Mouse (Mus musculus) right cerebral cortex, postnatal 14 days (tissue): Measurements from ENCODE around the gene Patj.

Experiments
- DNase-seq: peaks from one replicate; pipeline ENCODE4 v3.0.0; 2022

Gene Patj

DNA sequence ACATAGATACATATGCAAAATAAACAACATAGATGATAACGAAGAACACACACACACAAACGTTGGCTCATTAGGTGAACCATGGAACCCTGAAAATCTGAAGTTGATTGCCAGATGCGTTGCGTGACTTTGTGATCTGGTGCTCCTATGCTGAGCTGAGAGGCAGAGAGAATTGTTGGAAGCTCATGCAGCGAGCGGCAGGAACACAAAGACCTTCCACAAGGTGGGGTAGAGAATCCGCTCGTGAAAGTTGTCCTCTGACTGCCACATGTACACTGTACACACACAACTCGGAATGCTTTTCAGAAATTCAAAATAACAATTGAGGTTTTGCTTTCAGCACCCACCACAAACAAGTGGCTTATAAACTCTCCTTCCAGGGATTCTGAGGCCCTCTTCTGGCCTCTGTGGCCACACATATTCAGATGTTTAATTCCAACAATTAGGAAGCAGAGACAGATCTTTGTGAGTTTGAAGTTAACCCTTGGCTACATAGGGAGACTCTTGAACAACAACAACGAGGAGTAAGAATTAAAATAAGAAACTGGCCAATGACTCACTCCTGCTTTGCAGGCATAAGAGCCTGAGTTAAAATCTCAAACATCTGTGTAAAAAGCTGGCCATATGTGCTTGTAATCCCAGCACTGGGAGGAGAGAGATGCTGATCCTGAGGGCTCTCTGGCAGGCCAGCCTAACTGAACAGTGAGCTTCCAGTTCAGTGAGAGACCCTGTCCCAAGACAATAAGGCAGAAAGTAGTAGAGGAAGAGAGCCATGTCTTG is 116.6 kb downstream of the Patj start:
- DNase-seq = no peak

GRCm38 (mm10) chr4:98520492-98520891 is 124.9 kb downstream of the Patj start:
- DNase-seq = no peak

DNA sequence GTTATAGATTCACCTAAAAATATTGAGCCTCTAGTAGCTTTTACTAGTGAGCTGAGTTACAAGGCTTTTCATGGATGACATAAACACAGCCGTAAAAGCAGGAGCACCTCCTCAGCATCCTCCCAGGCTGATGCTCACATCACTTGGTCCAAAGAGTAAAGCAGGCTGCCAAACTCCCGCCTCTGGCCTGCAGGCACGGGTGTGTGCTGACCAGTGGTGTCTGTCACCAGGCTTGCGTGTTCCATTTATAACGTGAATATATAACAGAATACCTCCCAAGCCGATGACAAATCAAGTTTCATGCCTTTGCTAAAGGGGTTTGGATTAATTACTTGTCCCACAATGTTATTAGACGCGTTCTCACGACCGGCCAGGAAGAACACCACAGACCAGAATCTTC is 128.9 kb downstream of the Patj start:
- DNase-seq = no peak

GRCm38 (mm10) chr4:98535446-98535845 is 139.9 kb downstream of the Patj start:
- DNase-seq = no peak

DNA sequence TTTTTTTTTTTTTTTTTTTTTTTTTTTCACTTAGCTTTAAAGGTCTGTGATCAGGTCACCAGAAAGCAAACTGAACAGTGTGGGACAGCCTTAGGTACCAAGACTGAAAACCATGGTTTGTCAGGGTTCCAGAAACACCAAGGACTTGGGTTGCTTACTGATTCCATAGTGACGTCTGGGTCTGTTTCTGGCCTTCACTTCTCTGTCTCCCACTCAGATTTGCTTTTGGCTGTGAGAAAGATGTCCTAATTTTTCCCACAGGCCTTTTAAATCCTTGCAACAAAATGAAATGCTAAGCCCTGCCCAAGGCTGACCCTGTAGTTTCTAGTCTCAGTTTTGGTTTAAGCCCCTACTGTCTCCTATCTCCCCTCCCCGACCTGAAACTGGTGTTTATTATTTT is 146.0 kb downstream of the Patj start:
- no peak for DNase-seq

DNA sequence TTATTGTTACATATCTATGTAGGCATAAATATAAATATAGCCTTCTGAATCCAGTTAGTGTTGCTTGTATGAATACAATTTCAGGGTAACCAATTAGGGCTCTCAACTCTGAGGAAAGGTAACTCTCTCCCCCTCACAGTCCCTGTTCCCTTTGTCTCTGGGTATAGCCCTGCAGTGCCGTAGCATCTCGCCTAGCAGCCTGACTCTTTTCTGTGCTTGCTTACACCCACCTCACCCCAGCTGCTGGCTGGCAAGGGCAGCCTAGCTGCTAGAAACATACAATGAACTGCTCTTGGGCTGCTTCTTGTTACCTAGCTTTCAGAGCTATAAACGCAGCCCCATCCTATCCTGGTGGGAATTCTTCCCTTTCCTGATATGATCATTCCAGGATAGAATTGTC is 147.4 kb downstream of the Patj start:
- no peak for DNase-seq

- DNase-seq = no peak
Measured at GRCm38 (mm10) chr4:98545376-98545775, 149.8 kb downstream of the Patj start.

DNA sequence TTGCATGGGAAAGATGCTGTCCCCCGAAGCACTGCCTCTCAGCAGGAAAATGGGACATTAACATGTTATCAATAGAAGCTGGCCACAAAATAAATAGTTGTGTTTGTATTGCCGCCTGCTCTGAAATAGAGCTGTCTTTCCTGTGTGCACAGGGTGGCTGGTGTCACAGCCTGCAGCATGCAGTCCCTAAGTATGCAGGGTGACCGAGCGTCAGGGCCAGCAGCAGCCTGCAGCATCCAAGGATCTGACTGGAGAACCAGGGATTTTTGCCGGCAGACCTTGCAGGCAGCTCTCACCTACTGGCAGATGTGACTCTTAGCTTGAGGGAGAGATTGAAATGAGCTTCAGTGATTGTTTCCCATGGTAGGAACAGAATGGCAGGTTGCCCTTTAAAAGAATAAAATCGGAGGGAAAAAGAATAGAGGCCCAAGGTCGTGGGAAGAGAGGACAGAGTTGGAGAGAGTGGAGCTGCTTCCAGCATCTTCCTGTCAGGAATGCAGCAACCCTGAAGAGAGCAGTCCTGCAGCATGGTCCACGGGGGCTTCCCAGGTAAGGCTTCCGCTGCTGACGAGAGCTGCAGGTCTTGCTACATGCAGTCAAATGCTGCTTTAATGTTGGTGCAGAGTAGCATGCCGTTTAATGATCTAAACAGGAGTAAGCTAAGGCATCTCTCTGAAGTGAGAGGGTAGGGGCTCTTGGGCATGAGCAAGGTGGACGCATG is 151.0 kb downstream of the Patj start:
- DNase-seq = no peak

DNA sequence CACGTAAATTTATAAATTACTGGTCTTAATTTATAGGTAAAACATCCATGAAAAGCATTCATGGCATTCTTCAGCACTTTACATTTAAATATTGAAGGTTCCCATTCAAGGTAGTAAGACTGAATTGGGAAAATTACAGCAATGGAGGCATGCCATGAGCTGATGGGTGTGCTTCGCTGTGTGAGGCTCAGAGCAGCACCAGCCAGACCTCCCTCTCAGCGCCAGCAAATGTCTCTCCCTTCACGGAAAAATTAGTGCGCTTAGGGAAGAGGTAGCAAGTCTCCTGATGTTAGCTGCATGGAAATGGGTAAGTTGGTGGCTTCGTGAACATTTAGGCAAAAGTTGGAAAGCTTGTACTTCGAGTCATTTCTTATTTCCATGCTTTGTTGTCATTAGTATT is 153.9 kb downstream of the Patj start:
- no peak for DNase-seq

GRCm38 (mm10) chr4:98550116-98550515 is 154.5 kb downstream of the Patj start:
- no peak for DNase-seq

GRCm38 (mm10) chr4:98555666-98556065 is 160.1 kb downstream of the Patj start:
- no peak for DNase-seq

- no peak for DNase-seq
Measured at GRCm38 (mm10) chr4:98556449-98556848, 160.9 kb downstream of the Patj start.

- no peak for DNase-seq
Measured at GRCm38 (mm10) chr4:98557192-98557591, 161.6 kb downstream of the Patj start.

GRCm38 (mm10) chr4:98560196-98560830 is 164.7 kb downstream of the Patj start:
- DNase-seq = no peak

- DNase-seq = no peak
Measured at GRCm38 (mm10) chr4:98563082-98563481, 167.5 kb downstream of the Patj start.

DNA sequence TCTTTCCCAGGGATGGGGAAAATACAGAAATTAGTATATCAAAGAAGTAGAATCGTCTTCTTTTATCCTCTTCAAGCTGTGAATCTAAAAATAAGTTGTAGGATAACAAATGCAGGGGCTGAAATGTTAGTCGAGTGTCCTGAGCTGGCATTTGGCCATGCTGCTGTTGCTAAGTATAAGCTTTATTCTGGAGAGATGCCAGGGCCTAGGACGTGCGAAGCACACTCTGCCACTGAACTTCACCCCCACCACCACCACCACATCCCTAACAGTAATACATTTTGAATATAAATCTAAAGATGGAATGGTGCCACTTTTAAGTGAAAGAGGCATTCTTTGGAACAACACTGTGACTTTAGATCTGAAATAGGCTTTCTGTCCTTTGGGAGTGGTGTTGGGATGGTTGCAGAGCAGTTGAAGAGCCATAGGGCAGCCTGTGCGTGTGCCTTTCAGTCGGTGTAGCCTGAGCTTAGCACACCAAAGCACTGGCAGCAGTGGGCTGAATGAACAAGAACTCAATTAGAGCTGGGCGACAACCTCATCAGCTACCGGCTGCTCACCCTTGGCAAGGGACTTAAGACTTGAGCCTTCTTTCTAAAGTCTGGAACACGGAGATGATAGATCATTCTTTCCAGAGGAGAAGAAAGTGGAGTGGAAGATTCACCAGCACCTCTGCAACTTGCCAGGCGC is 168.1 kb downstream of the Patj start:
- DNase-seq = no peak

GRCm38 (mm10) chr4:98564196-98564865 is 168.7 kb downstream of the Patj start:
- DNase-seq = no peak

DNA sequence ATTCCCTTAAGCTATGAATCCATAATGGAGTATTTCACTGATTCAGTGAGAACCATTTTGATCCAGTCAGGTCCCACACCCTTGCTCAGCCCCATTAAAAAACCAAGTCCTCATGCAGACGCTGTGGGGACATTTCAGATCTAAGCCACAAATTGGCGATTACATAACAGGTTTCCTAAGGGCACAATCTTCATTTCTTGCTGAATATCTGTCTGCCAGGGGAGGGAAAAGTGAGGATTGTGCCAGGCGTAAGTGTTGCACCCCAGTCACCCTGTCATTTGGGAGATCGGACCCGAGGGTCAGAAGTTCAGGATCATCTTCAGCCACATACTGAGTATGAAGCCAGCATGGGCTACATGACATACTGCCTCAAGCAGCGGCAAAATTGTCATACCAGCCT is 171.2 kb downstream of the Patj start:
- DNase-seq = no peak

DNA sequence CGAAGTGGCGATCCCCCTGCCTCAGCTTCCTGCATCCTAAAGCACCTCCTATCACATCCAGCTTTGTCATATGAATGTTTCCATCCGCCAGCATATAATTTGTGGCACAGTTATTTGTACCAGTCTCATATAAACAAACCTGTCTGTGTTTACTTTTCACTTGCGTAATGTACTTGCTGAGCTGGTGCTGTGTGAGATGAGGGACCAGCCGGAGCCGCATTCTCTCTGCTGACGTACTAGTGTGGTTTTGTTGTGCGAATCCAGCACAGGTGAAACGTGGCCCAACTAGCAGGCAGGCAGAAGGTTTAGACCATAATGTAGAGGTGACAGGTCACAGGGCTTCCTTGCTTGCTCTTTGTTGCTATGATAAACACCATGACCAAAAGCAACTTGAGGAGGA is 171.9 kb downstream of the Patj start:
- no peak for DNase-seq

DNA sequence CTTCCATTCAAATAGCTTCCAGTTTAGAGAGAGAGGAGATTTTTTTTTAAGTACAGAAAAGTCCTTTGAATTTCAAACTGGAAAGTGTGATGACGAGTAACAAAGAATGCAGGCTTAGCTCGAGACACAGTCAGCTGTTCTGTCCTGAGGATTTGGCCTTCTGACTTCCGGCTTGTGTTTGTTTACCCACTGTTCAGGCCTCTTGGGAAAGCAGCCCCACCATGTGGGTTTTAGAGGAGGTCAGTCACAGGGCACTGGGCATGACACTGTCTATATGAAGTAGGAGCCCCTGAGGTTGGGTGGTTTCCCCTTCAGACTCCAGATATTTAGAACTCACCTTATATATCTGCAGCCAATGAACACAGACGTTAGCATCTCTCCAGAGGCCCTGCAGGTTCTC is 174.3 kb downstream of the Patj start:
- DNase-seq = no peak

DNA sequence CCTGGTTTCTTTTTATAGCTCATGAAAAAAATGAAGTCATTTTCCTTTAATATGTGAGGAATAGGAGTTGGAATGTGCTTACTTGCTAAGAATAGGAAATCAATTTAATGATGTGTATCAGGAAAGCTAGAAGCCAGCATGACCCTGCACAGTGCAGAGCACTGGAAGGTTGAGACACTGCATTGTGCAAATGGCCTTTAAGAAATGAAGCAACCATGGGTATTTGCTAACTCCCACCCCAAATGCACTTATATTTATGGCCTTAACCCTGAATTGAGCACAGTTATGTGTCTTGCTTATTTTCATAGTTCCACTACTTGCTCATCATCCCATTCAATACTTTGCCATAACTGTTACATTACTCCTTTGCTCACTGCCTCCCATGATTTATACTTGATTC is 181.7 kb downstream of the Patj start:
- no peak for DNase-seq

GRCm38 (mm10) chr4:98577957-98578541 is 182.5 kb downstream of the Patj start:
- no peak for DNase-seq

DNA sequence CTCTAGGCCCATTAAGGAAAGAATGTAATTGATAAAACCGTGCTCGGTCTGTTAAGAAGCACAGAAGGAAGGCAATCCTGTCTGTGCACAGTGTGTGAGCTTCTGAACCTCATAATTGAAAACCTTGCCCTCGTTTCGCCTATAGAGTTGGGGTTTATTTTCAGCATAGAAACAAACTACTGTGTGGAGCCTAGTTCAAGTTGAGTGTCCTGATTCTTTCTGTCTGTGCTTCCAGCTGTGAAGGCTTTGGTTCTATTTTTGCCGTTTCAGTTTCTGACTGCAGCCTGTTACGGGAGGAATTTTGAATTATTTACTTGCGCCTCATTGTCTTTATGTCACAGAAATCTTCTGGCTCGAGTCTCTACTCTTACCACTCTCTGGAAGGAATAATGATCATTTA is 185.9 kb downstream of the Patj start:
- DNase-seq = no peak
